Mouse (Mus musculus): ENCODE measurements around the gene Grin2c. TPM values are rescaled to one million over a fixed set of nuclear protein-coding genes. Genes with fewer than 3 reads are reported as not detected.

The Grin2c gene
- polyA plus RNA-seq, 1 experiment: 35.8 TPM

DNA sequence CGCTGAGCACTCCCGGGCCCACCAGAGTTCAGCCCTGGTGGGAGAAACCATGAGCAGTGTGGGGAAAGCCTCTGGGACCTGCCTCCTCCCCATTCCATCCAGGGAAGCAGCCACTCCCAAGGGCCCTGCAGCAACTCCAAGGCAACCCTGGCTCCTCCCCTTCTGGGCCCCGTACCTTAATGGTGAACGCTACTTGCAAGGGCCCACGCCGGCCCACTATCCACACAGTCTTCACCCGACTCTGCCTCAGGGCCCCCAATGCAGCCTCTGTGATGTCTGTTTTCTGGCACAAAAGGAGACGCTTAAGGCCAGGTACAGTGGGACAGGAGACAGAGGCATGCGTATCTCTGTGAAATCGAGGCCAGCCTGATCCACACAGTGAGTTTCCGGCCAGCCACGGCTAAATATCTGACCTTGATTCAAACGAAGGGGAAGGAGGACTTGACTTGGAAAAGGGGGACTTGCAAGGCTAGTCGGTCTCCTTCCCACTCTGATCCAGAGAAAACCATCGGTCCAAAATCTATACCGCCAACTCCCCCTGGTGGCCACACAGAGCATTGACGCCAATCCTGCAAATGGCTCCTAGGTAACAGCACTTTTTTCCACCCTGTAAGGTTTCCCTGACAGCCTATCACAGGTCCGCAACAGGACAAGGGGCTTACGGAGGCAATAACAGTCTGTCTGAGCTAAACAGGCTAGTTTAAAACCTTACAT lies 3.3 kb upstream of the Grin2c start:
- Histone ChIP-seq H3K27ac (ENCODE audit: insufficient read depth, low read length) (no peak overlapping the region), H3K4me3 (ENCODE audit: insufficient read depth, low read length) (no peak overlapping the region), H3K4me1 (ENCODE audit: control insufficient read depth, insufficient read depth, low read length) (no peaks in the 10 kb centered on the region)
- TF ChIP-seq POLR2A (IDR thresholded peaks at IDR 0.05; ENCODE audit: extremely low read depth, insufficient read depth, low read length) (no peak), CTCF (IDR thresholded peaks at IDR 0.05; ENCODE audit: extremely low read depth, insufficient read depth, low read length) (peak; percentile 96)

DNA sequence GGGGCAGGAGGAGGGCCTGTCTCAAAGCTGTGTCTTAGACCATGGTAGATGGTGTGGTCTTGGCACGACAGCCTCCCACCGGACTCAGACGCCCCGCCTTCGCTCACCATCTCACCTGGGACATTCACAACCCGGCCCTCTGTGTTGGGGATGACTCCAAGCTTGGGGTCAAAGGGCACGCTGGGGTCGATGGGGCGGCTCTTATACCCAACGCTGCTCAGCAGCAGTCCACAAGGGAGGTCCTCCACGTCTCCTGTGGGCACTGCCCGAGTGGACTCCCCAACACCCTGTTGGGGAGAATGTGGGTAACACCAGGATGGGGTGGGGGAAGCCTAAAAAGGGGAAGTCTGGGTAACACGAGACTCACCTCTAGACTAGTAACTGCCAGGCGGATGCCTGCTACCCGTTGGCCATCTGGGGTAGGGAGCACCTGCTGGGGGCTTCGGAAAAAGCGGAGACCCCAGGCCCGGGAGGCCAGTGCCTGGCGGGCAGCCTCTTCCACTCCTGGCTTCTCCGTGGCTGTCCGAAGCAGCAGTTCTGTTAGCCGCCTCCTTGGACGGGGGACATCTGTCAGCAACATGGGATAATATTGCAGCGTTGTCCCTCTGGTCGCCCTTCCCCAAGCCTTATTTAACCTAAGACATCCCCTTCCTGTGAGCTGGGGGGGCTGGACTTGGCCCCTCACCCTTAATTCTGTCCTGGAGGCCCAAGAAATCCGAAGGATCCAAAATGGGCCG lies 2.5 kb upstream of the Grin2c start:
- TF ChIP-seq POLR2A (IDR thresholded peaks at IDR 0.05; ENCODE audit: extremely low read depth, insufficient read depth, low read length) (no peak), CTCF (IDR thresholded peaks at IDR 0.05; ENCODE audit: extremely low read depth, insufficient read depth, low read length) (no peak)
- Histone ChIP-seq H3K4me3 (ENCODE audit: insufficient read depth, low read length) (no peak overlapping the region), H3K4me1 (ENCODE audit: control insufficient read depth, insufficient read depth, low read length) (no peaks in the 10 kb centered on the region), H3K27ac (ENCODE audit: insufficient read depth, low read length) (no peak overlapping the region)

GRCm38 (mm10) chr11:115267958-115268357 lies 915 bp upstream of the Grin2c start:
- TF ChIP-seq CTCF (IDR thresholded peaks at IDR 0.05; ENCODE audit: extremely low read depth, insufficient read depth, low read length): no peak
- TF ChIP-seq POLR2A (IDR thresholded peaks at IDR 0.05; ENCODE audit: extremely low read depth, insufficient read depth, low read length): no peak
- Histone ChIP-seq H3K27ac (ENCODE audit: insufficient read depth, low read length) (no peak overlapping the region), H3K4me1 (ENCODE audit: control insufficient read depth, insufficient read depth, low read length) (no peaks in the 10 kb centered on the region; the same call in 1 of the 2 replicates), H3K4me3 (ENCODE audit: insufficient read depth, low read length) (no peak overlapping the region)

DNA sequence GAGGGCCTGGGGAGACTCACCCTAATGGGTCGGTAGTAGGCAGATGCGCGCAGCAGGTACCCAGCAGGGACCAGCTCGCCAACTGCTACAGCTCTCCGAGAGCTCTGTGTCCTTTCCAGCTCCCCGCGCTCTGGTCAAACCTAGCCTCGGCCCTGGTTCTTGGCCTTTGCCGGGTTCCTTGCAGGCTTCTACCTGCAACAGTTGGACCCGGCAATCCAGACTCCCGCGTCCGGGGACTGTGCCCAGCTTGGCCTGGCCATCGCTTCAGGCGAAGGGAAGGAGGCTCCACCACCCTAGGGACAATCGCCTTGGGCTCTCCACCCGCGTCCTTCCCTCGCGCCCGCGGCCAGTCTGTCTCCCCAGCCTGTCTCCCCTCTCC lies 654 bp downstream of the Grin2c start:
- Histone ChIP-seq H3K27ac (ENCODE audit: insufficient read depth, low read length) (0 out of 2 replicates have a peak overlapping the region, but pooled peaks have one; percentile 23), H3K4me1 (ENCODE audit: control insufficient read depth, insufficient read depth, low read length) (no peaks in the 10 kb centered on the region; the same call in 1 of the 2 replicates), H3K4me3 (ENCODE audit: insufficient read depth, low read length) (peak overlapping the region; percentile 27)
- TF ChIP-seq POLR2A (IDR thresholded peaks at IDR 0.05; ENCODE audit: extremely low read depth, insufficient read depth, low read length) (no peak), CTCF (IDR thresholded peaks at IDR 0.05; ENCODE audit: extremely low read depth, insufficient read depth, low read length) (no peak)

DNA sequence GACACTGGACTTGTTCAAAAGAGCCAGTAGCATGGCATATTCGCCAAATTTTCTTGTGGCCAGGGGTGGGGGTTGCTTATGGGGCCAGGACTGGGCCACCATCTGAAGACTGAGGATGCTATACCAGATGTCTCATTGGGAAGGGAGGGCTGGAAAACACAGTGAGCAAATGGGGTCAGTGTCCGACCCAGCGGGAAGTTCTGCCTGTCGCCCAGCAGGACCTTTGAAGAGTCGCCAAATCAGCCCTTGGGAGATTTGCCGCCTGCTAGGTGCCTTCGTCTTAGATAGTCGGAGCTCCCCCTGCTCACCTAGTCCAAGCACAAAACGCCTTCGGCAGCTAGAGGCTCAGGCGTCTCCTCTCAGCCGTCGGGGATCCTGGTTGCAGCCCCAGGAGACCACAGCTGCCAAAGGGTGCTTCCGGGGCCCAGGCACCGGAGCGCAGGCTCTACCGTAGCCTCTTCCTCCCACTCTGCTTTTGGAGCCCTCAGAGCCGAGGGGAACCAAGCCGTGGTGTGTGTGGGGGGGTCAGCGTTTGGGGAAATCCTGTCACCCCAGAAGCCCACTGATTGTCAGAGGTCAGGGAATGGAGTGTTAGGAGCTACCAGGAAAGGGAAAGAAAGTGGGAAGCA lies 1.2 kb downstream of the Grin2c start:
- H3K4me3 ChIP-seq (ENCODE audit: insufficient read depth, low read length): peak overlapping the region; percentile 27
- TF ChIP-seq CTCF (IDR thresholded peaks at IDR 0.05; ENCODE audit: extremely low read depth, insufficient read depth, low read length): no peak
- TF ChIP-seq POLR2A (IDR thresholded peaks at IDR 0.05; ENCODE audit: extremely low read depth, insufficient read depth, low read length): no peak
- 0 out of 2 replicates have a peak overlapping the region, but pooled peaks have one; percentile 23 for H3K27ac ChIP-seq (ENCODE audit: insufficient read depth, low read length)
- H3K4me1 ChIP-seq (ENCODE audit: control insufficient read depth, insufficient read depth, low read length): no peaks in the 10 kb centered on the region; the same call in 1 of the 2 replicates

- TF ChIP-seq POLR2A (IDR thresholded peaks at IDR 0.05; ENCODE audit: extremely low read depth, insufficient read depth, low read length): no peak
- no peak for TF ChIP-seq CTCF (IDR thresholded peaks at IDR 0.05; ENCODE audit: extremely low read depth, insufficient read depth, low read length)
- Histone ChIP-seq H3K27ac (ENCODE audit: insufficient read depth, low read length) (no peak overlapping the region), H3K4me1 (ENCODE audit: control insufficient read depth, insufficient read depth, low read length) (no peaks in the 10 kb centered on the region; the same call in 1 of the 2 replicates), H3K4me3 (ENCODE audit: insufficient read depth, low read length) (peak overlapping the region; percentile 27)
Measured at GRCm38 (mm10) chr11:115264862-115265668, 2.0 kb downstream of the Grin2c start.

GRCm38 (mm10) chr11:115264136-115264861 lies 2.7 kb downstream of the Grin2c start:
- no peak for TF ChIP-seq POLR2A (IDR thresholded peaks at IDR 0.05; ENCODE audit: extremely low read depth, insufficient read depth, low read length)
- TF ChIP-seq CTCF (IDR thresholded peaks at IDR 0.05; ENCODE audit: extremely low read depth, insufficient read depth, low read length): no peak
- Histone ChIP-seq H3K27ac (ENCODE audit: insufficient read depth, low read length) (no peak overlapping the region), H3K4me1 (ENCODE audit: control insufficient read depth, insufficient read depth, low read length) (no peaks in the 10 kb centered on the region; the same call in 1 of the 2 replicates), H3K4me3 (ENCODE audit: insufficient read depth, low read length) (no peak overlapping the region)

- Histone ChIP-seq H3K4me3 (ENCODE audit: insufficient read depth, low read length) (no peak overlapping the region), H3K27ac (ENCODE audit: insufficient read depth, low read length) (no peak overlapping the region), H3K4me1 (ENCODE audit: control insufficient read depth, insufficient read depth, low read length) (no peaks in the 10 kb centered on the region; the same call in 1 of the 2 replicates)
- no peak for TF ChIP-seq CTCF (IDR thresholded peaks at IDR 0.05; ENCODE audit: extremely low read depth, insufficient read depth, low read length)
- TF ChIP-seq POLR2A (IDR thresholded peaks at IDR 0.05; ENCODE audit: extremely low read depth, insufficient read depth, low read length): no peak
Measured at GRCm38 (mm10) chr11:115262954-115263353, 4.1 kb downstream of the Grin2c start.
